Mouse (Mus musculus): ENCODE results near the gene Olfr1301. TPM values are rescaled to one million over a fixed set of nuclear protein-coding genes. Genes with fewer than 3 reads are reported as not detected.

Gene Olfr1301
- total RNA-seq (2021) = not detected
- long read RNA-seq, experiment 1 = 0 reads
- long read RNA-seq, experiment 2 = 0 reads

DNA sequence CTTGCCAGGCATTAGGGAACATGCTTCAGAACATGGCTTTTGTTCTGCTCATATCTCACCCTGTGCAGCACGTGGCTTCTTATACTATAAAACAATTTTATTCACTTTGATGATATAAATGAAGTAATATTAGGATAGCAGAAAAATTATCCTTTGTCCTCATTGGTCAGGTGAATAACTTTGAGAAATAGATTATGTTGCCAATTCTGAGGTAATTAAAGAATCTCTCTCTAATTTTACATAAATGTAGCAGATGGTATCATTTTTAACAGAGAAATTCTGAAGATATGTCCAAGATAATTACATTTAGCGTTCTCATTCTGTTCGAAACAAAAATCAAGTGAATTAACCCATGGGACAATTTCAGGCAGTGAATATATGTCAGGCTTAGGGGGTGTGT lies at the start of gene Olfr1301:
Gene Olfr1301, plus strand, starts transcription at position 301 of the 400 bp plus-strand sequence.
- no peak for TF ChIP-seq CTCF (IDR thresholded peaks at IDR 0.05)
- no peak for DNase-seq
- no peak within 1 kb of the TSS for H3K4me3 ChIP-seq
- no peak within 1 kb of the TSS for H3K27ac ChIP-seq
- intact Hi-C loops (cut with DNase I) = no loop called here

DNA sequence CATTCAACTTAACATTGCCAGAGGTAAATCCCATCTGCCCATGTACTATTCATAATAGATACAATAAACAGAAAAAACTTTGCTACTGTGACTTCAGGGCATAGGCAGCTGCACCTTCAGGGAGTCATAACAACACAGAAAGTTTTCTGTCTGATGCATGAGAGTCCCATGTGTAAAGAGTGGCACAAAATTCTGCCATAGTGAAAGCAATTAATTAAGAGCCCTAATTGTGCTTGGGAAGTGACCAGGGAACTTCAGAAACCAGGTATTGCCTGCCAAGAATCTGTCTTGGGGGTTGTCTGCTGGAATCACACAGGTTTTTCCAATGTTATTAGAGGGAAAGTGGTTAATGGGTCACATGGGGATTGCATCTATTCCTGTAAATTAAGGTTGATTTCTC lies 24.1 kb upstream of the Olfr1301 start:
- intact Hi-C loops (cut with DNase I) = no loop called here
- TF ChIP-seq CTCF (IDR thresholded peaks at IDR 0.05) = no peak
- DNase-seq = no peak
- Histone ChIP-seq H3K27ac (no peak overlapping the region), H3K4me3 (no peak overlapping the region)

DNA sequence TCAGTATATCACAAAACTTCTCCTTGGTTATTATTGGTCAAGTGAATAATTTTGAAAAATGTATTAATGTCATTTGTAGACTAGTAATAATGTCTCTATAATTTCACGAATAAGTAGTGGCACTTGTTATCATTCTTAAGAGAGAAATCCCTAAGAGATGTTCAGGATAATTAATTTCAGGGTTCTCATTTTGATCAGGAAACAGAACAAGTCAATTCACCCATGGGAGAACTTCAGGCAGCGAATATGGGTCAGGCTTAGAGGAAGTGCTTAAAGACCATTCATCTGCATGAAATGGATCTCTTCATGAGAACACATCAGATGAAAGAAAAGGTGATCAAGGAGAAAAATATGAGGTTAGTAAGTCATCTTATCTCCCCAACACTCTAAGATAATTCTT lies 26.3 kb downstream of the Olfr1301 start, which contains the start of gene Olfr1302:
Gene Olfr1302, plus strand, starts transcription at position 301 of the 400 bp plus-strand sequence.
- intact Hi-C loops (cut with DNase I) = no loop called here
- Histone ChIP-seq H3K27ac (no peak within 1 kb of the TSS), H3K4me3 (no peak within 1 kb of the TSS)
- DNase-seq = no peak
- no peak for TF ChIP-seq CTCF (IDR thresholded peaks at IDR 0.05)

Other genes with a start within 250 kb of the Olfr1301 start
- not detected for gene Olfr1293-ps, start 225.8 kb upstream of the Olfr1301 start, total RNA-seq (2021)
- not detected for gene Olfr1294, start 210.7 kb upstream of the Olfr1301 start, total RNA-seq (2021)
- not detected for gene Olfr1295, start 181.3 kb upstream of the Olfr1301 start, total RNA-seq (2021)
- not detected for gene Olfr1297, start 124.5 kb upstream of the Olfr1301 start, total RNA-seq (2021)
- not detected for gene Olfr1298, start 101.8 kb upstream of the Olfr1301 start, total RNA-seq (2021)
- gene Olfr1299, start 89.6 kb upstream of the Olfr1301 start, total RNA-seq (2021) = not detected
- not detected for gene Olfr1302, start 26.4 kb downstream of the Olfr1301 start, total RNA-seq (2021)
- gene Olfr1303, start 69.3 kb downstream of the Olfr1301 start, total RNA-seq (2021) = not detected
- gene Olfr1305, start 126.1 kb downstream of the Olfr1301 start, total RNA-seq (2021) = not detected
- not detected for gene Olfr1306, start 165.3 kb downstream of the Olfr1301 start, total RNA-seq (2021)
- not detected for gene Olfr1307, start 198.4 kb downstream of the Olfr1301 start, total RNA-seq (2021)
- not detected for gene Olfr1308, start 213.9 kb downstream of the Olfr1301 start, total RNA-seq (2021)
- not detected for gene Olfr1309, start 239.3 kb downstream of the Olfr1301 start, total RNA-seq (2021)

Measured in gastrocnemius, adult 2 months (tissue).